Mouse (Mus musculus) testis, postnatal 10 days (tissue): Measurements from ENCODE around the gene Tedc2.

Source experiments
- DNase-seq: peaks from one replicate; pipeline ENCODE4 v3.0.0; 2021; ENCODE audit warnings: low spot score

The Tedc2 gene

DNA sequence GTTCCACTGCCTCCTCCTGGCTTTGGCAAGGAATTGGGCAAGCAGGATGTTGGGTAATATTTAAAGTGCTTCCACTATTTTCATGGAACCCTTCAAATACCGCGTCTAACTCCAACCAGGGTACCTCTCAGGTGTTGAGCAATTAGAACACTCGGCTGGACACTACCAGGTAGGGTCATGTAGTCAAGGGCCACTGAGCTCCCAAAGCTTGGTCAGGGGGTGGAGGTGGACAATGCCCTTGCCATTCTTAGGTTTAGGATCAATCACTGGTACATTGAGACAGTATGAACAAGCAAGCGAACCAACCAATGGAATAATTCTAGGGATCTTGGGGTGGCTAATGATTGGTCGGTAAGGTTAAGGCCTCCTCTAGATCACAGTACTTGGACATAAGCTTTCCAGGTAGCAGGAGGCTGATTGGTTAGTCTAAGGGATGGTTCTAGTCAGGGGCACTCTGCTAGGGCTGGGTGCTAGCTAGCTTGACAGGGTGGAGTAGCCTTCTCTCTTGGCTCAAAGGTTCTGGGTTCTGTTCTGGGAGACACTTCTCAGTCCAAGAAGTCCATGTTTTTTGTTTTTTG, 8.1 kb downstream of the Tedc2 start:
- DNase-seq: no peak

DNA sequence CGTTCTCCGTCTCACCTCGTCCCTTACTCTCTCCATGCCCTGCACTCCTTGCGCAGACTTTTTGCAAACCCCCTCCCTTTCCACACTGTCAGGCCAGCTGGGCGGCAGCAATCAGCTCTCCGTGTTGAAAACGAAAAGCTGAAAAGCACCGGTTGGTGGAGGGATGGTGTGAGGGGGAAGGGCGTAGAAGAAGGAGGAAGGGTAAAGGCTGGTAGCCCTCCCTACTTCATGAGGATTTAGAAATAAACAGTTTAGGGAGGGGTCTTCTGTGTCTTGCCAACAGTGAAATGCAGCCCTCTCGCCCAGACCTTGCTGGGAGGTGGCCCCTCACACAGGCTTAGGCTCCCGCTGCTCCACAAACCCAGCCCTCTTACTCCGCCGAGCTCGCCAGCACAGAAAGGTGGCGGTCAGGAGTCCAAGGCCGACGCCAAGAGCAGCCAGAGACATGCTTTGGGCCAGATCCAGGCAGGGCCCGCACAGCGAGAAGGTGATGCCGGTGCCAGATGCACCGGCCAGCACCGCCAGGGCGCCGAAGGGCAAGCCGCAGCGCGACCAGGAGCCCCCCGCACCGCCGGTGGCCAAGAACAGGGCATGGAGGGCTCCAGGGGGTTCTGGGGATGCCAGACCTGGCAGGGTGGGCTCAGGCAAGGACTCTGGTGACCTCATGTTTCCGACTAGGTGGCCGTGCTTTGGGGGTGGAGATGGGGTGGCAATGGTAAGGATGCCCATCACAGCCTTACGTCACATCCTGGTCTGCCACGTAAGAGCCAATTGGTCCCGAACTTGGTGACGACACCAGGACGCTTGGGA, 8.8 kb downstream of the Tedc2 start:
- DNase-seq: peak; percentile 72

DNA sequence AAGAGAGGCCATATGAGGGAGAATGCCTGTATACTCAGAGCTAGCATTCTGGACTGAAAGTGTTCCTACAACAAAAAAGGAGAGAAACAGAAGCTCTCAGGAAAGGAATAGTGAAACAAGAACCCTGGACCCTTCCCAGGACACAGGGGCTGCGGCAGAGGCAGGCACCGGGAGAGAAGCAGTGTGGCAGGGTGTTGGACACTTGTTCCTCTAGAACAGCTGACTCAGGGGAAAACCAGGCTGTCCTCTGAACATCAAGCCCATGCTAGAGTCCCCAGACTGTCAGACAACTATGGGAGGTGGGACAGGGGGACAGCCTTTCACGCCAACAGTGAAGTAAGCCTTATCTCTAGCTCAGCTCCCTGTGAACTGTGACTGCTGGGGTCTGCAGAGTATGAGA, 10.1 kb downstream of the Tedc2 start:
- DNase-seq: no peak

DNA sequence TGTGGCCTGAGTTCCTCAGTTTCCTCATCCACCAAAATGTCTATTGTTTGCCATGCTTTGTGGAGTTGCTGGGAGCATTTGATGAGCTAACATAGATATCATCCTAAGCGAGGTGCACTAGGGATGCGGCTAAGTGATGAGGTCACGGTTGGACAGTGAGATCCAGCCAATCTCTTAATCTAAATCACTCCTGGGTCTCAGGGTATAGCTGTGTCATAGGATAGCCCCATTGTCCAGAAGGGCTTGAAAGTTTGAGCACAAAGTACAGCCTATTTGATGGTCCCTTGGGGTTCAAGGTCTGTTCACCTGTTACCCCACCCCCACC, 10.8 kb downstream of the Tedc2 start:
- no peak for DNase-seq

DNA sequence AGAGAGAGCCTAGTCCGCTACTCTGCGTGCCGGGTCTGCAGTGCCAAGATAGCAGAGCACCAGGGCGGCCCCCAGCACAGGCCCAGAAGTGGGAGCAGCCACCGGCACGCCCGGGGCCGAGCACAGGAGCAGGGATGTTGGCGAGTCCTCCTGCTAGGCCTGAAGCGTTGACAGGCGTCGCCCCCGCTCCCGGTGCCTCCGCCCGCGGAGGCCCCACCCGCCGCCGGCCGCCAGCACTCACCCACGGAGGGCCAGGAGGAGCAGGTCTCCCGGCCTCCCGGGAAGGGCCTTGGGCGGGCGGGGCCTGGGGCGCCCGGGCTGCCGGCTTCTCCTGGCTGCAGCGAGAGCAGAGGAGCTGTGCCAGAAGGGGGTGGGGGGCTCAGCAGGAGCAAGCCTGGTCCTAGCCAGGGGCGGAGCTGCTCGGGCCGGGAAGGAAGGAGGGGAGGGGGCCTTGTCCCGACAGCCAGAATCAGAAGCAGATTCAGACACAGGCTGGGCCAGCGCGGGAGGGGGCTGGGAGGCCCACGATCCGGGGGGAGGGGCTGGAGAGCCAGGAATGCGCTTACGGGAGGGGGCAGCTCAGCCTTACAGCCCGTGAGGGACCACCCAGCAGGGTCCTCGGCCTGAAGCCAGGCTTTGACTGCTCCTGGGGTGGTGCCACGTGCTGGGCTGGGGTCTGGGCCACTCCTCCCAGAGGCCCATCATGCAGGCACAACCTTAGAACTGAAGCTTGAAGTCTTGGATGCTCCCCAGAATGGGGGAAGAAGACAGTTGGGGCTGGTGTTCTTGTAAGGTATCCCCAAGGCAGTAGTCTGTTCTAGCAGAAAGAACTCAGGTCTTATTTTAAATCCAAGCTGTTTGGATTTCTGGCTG, 11.4 kb downstream of the Tedc2 start, which contains the start of gene Ntn3:
Gene Ntn3, minus strand, starts transcription at position 489 of the 873 bp plus-strand sequence.
- peak; percentile 82 for DNase-seq

DNA sequence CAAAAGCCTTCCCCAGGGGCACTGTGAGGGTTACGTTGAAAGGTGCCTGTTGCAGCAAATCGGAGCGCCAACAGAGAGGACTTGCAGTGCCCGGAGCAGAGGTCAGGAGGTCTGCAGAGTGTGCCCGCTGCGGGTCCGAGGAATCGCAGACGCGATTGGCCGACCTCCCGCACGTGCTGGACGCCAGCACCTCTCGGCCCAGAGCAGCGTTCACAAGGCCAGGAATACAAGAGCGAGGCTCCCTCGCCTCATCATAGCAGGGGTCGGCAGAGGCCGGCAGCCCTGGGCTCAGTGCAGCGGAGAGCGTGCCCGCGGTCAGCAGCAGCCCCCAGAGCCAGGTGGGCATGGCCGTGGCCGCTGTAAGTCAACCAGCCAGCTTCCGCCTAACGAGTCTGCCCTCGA, 12.0 kb downstream of the Tedc2 start:
- peak; percentile 65 for DNase-seq

DNA sequence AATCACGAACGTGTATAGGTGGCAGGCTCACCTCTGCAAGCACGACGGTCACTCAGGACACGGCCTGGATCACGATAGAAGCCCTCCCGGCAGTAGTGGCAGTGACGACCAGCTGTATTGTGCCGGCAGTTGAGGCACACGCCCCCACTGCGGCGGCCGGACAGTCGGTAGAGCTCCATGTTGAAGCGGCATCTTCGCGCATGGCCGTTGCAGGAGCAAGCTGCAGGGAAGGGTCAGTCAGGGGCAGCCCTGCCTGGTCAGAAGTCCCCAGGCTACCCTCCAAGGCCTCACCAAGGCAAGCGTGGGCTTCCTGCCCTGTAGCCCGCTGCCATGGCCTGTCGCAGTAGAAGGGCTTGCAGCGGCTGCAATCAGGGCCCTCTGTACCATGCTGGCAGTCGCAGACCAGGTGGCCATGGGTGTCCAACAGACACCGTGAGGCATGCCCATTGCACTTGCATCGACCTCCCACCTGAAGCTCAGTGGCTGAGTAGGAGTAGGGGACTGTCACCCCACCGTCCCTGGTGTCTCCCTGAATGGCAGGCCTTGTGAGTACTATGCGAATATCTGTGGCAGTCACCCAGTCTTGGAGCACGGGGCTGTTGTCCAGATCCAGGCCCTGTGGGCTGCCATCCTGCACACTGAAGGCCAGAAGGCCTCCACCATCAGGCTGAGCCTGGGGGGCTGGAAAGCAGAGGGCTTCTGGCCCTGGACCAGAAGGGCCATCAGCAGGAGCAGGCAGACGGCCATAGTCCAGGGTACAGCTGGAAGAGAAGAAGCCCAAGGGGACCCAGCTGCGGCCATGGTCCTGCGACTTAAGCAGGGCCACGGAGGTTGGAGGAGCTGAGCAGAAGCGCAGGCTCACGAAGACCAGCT, 12.6 kb downstream of the Tedc2 start:
- no peak for DNase-seq

DNA sequence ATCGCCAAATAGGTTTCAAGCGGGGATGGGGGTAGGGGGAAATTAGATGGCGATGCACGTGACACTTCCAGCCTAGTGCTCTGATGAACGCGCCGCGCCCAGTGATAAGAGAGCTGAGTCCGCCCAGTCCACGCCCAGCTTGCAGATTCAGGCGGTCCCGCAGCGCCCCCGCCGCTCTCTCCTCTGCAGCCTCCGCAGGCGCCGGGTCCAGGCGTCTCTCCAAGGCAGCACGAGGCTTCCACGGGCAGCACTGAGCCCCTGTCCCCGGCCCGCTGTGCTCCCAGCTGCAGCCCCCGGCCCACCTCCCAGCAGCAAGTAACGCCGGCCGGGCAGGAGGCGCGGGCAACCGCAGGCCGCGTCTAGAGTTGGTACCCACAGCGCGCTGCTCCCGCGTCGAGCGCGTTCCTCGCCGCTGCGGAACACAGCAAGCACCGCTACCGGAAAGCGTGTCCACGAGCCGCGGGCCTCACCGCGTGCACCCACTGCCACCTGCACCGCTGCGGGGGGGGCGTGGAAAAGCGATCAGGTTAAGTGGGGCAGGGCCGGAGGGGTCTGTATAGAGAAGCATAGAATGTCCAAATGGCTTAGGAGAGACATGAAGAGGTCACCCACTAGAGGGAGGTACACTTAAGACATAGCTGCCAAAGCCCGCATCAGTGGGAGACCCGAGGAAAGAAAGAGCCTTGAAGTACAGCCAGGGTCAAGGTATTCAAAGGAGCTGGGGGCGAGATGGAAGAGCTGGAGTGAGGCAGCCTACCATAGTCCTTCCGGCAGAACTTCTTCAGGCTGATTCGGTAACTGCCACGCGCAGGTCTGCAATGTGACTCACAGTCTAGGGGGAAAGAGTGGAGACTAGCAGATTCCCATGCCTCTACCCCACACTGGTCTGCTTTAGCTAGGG, 13.9 kb downstream of the Tedc2 start:
- peak; percentile 73 for DNase-seq

DNA sequence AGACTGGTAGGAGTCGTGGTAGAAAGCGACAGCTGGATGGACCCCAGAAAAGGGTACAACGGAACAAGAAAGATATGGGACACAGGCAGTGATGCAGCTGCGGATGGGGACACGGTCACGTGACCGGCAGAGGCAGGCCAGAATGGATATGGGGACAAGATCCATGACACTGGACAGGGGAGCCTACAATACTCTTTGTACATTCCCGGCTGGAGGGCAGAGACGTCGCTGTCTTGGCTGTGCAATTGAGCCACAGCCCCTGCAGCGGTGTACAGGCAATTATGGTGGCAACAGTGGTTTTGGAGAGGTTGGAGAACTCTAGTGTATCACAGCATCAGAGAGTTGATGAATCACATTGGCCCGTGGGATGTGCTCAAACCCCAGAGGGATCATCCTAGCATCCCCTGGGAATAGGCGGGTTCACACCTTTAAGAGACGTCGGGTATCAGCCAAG, 14.7 kb downstream of the Tedc2 start:
- peak; percentile 64 for DNase-seq

DNA sequence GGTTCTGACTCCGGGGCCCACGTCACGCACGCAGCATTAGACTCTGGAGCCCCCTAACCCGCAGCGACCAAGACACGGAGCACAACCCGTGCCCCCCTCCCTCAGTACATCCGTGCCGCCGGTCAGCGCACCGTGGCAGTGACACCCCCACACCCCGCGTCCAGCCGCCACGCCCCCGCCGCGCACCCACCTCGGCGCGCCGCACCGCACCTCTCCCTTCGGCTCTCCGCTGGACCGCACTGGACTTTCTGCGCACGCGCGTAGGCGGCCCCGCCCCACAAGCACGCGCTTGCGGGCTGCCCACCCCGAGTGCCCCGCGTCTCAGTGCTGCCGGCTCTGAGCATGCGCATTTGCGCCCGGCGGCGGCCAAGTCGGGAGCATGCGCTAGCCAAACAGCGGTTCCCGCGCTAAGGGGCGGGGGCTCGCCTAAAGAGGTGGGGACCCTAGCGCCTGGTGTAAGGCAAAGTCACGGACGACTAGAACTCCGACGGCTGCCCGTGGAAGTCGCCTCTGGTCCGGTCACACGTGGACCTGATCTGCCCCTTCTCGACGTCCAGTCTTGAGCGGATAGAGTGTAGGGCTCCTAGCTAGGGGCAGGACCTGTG, 15.3 kb downstream of the Tedc2 start, which contains the start of gene Tbc1d24:
Gene Tbc1d24, minus strand, starts transcription at position 279 of the 605 bp plus-strand sequence.
- peak; percentile 96 for DNase-seq

DNA sequence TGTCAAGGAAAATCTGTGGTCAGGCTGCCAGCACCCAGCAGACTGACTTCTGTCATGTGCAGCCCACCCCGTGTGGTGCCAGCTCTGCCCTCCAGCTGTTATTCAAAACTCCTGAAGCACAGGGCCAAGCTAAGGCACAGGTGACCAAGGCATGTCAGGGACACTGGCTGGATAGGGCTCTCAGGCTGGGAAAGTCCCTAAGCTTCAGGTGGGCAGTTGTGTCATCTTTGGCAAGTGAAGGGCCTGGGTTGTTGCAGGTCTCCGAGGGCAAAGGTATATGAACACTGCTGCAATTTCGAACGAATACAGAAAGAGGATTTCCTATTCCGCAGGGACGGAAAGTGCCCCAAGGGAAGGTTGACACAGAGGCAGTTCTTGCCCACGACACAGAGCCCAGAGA, 15.8 kb downstream of the Tedc2 start:
- DNase-seq: no peak

DNA sequence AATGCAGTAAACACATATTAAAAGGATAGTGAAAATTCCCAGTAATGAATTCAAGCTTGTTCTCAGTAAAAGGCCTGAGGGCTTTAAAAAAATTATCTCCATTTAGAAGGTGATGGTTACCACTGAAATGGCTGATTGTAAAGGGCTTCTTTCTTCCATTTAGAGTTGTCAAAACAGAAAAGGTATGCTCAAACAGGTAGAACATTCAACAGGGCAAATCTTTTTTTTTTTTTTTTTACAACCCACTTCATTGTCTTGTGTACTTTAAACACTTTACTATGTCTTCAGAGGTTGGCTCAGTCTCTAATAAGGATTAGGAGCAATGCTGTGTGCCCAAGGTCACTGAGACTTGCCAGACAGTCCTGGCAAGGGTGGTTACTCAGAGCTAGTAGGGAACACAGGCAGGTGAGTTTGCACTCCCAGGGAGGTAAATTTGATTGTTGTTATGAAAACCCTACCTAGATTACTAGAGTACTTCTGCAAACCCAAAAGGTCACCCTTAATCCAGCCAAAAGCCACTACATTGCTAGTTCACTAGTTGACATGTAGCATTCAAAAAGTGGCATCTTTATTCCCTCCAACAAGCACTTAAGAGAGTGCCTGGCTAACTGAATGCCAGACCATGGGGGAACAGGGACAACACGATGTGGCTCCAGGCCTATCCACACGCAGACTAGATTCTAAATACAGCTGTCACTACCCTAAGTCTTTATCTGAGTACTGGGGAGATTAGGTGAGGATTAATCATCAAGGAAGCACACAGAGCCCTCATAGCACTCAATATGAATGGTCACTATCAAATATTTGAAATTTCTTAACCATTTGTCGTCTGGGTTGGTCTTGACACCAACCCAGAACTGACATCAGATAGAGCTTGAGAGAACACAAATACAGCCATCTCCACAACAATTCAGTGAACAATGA, 16.8 kb downstream of the Tedc2 start:
- no peak for DNase-seq

DNA sequence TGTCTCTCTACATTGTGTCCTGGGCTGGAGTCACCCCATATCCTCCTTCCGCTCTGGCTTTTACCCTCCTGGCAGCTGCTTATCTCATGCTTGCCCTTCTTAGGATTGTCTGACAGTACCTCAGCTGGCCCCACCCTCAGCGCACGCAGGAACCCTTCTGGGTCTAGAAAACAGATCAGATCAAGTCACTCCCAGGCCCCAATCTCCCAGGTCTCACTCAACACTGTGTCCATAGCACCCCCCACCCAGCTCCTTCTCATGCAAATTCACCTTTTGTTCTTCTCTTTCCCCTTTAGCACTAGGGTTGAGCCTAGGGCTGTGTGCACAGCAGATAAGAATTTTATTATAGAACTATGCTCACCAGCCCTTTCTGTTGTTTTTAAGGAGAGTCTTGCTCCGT, 17.6 kb downstream of the Tedc2 start:
- no peak for DNase-seq

DNA sequence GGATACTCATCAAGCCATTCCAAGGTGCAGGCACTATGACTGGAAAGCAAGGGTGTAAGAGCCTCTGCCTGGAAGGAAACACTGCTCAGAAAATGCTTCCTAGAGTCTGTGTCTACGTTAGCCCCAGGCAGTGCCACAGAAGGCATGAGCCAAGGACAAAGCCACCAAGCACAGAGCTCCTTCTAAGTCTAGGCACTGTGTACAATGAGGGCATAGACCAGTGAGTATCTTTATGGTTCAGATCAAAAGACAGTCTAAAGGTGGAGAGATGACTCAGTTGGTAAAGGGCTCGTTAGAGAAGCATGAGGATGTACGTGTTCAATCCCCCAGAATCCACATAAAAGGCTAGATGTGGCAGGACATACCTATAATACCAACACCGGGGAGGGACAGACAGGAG, 19.6 kb downstream of the Tedc2 start:
- DNase-seq: no peak

DNA sequence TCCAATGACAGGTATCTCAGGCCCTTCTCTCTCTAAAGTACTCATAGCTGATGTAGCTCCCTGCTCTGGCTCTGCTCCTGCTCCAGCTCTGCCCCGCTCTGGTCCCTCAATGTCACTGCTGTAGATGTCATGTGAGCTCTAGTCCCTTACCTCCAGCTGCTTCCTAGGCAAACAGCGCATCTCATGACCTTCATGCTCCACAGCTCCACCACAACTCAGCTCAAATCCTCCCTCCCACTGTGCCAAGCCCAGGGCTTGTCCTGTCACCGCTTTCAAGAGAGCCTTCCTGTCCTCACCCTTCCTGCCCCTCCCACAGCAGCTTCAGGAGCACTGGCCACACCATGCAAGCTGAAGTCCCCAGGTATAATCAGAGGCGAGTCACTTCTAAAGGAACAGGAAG, 20.9 kb downstream of the Tedc2 start:
- no peak for DNase-seq

DNA sequence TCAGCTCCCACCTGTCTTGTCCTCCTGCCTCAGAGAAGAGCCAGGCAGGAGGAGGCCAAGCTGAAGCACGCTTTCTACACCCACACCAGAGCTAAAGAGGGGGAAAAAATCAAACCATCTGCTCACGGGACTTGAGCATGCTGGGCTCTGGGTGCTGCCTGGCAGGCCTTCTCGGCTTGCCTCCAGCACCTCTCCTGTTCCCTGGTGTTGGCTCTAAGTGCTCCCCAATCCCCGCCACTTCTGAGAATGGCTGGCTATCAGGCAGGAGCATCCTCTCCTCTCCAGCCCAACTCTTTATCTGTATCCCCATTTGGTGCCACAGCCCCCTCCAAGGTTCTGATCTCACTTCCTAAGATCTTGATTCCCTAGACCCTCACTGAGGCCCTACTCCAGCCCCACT, 21.4 kb downstream of the Tedc2 start:
- no peak for DNase-seq

DNA sequence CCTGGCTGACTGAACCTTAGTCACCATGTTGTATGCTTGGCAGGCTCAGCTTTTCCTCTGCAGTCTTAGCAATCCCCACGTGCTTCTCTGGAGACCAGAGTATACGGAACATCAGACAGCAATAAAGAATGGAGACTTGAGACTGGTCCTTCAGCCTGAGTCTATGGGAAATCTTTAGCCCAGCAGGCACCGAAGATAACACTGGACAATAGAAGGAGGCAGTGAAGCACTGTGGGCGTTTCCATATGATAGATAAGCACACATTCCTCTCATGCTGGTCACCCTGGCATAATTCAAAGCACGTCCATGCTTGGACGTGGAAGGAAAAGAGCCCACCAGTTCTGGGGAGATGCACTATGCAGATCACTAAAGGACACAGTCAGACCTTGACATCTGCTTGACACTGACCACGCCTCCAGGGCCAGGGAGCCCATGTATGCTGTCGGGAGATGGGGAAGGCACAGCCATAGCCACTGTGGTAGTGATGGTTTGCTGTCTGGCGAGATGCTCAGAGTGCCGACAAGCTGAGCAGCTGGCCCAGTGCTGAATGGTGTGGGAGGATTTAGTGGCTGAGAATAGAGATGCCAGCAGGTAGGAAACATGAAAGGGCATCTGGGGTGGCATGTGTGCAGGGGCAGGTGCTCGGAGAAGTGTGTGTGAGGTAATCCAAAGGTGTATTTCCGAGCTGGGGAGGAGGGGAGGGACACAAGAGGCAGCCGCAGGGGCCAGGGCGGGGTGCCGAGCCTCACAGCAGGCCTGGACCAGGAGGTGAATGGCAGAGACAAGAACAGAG, 23.4 kb downstream of the Tedc2 start:
- no peak for DNase-seq

DNA sequence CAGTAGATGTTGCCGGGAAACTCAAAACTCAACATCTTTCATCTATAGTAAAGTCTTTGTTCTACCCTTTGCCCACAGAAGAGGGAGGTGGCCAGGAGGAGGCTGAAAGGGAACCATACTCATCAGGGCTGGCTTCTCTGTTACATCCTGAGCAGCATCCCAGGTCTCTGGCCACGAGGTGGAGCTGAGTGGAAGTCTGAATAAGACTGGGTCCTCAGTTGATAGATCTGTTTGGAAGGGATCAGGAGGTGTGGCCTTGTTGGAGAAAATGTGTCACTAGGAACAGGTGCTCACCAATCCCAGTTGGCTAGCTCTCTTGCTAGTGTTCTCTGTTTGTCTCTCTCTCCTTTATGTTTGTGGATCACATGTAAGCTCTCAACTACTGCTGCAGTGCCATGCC, 25.3 kb downstream of the Tedc2 start:
- DNase-seq: no peak
